In genomic region chr4:111495949-111496348, GRCm38 (mm10) we compare ENCODE assay signal across 8 mouse cellular contexts.
DNase-seq lines count a peak whose midpoint lies in the region; ATAC-seq and TF ChIP-seq lines count a peak whose summit lies in the region.

No protein-coding gene starts in this region.

- H3K36me3 ChIP-seq in heart, adult 2 months (ENCODE audit: control insufficient read depth, insufficient read depth, low read length), result no peaks in the 10 kb centered on the region
- H3K36me3 ChIP-seq in liver, embryonic 12.5 days, result no peaks in the 10 kb centered on the region
- no peaks in the 10 kb centered on the region for H3K36me3 ChIP-seq in neural tube, embryonic 14.5 days (ENCODE audit: control insufficient read depth, insufficient read depth, low read length)

- no peaks in the 10 kb centered on the region for H3K4me1 ChIP-seq in heart, adult 2 months (ENCODE audit: control insufficient read depth, insufficient read depth, low read length)
- H3K4me1 ChIP-seq in liver, embryonic 12.5 days, result peaks cover 16% of the 10 kb centered on the region
- H3K4me1 ChIP-seq in neural tube, embryonic 14.5 days (ENCODE audit: control insufficient read depth, insufficient read depth, low read length), result 0 out of 2 replicates have a peak, but pooled peaks cover 3% of the 10 kb centered on the region

- H3K79me2 ChIP-seq in heart, adult 2 months (replicated peaks; ENCODE audit: control insufficient read depth, insufficient read depth, low read length), result no peaks in the 10 kb centered on the region; the same call in 1 of the 2 replicates

- no peaks in the 10 kb centered on the region for H3K27me3 ChIP-seq in heart, adult 2 months (ENCODE audit: control insufficient read depth, insufficient read depth, low read length)
- no peaks in the 10 kb centered on the region; the same call in 1 of the 2 replicates for H3K27me3 ChIP-seq in liver, embryonic 12.5 days (replicated peaks)
- H3K27me3 ChIP-seq in neural tube, embryonic 14.5 days (ENCODE audit: control insufficient read depth, insufficient read depth, low read length), result no peaks in the 10 kb centered on the region

- WGBS in heart, adult 2 months, result 6% methylated on average over 2 of the region's 2 CpGs
- 9% methylated on average over 2 of the region's 2 CpGs for WGBS in liver, embryonic 12.5 days (ENCODE audit: insufficient replicate concordance)
- 22% methylated on average over 2 of the region's 2 CpGs for WGBS in neural tube, embryonic 14.5 days

- TF ChIP-seq CTCF in heart, adult 2 months (IDR thresholded peaks at IDR 0.05), result peak; percentile 91

- H3K4me2 ChIP-seq in liver, embryonic 12.5 days, result no peak overlapping the region
- no peak overlapping the region for H3K4me2 ChIP-seq in neural tube, embryonic 14.5 days (ENCODE audit: low read depth, low read length)

- ATAC-seq in liver, embryonic 12.5 days, result peak; percentile 51; the same call in 1 of the 2 replicates
- peak; percentile 39; the same call in 1 of the 2 replicates for ATAC-seq in neural tube, embryonic 14.5 days (ENCODE audit: low read depth)

- no peak overlapping the region for H3K4me3 ChIP-seq in heart, adult 2 months
- no peak overlapping the region for H3K4me3 ChIP-seq in liver, embryonic 12.5 days
- no peak overlapping the region for H3K4me3 ChIP-seq in neural tube, embryonic 14.5 days (ENCODE audit: low read depth, low read length)

- intact Hi-C loops in heart, adult 2 months (cut with DNase I), result loop anchor here (1.0 kb wide), 2 partner anchors 126 to 130 kb away; no protein-coding TSS in a partner anchor

- no peak overlapping the region for H3K9ac ChIP-seq in heart, adult 2 months (ENCODE audit: low read depth, low read length)
- no peak overlapping the region for H3K9ac ChIP-seq in liver, embryonic 12.5 days
- no peak overlapping the region for H3K9ac ChIP-seq in neural tube, embryonic 14.5 days (replicated peaks; ENCODE audit: low read depth, low read length)

- TF ChIP-seq EP300 in heart, adult 2 months (IDR thresholded peaks at IDR 0.05; ENCODE audit: insufficient read depth, low read depth, low read length), result no peak

- peak; percentile 47 for DNase-seq in gastrocnemius, adult 18-20 months (ENCODE audit: low spot score)
- no peak for DNase-seq in gastrocnemius, postnatal 25 days
- DNase-seq in embryo, embryonic 11 days, result peak; percentile 68
- DNase-seq in heart, adult 2 months, result peak; percentile 58 to 78
- peak; percentile 74 for DNase-seq in kidney, postnatal 14 days
- peak; percentile 92 for DNase-seq in testis, postnatal 10 days (ENCODE audit: low spot score)

- H3K9me3 ChIP-seq in liver, embryonic 12.5 days (replicated peaks), result no peaks in the 10 kb centered on the region
- no peaks in the 10 kb centered on the region for H3K9me3 ChIP-seq in neural tube, embryonic 14.5 days (ENCODE audit: control insufficient read depth, low read length)

- H3K27ac ChIP-seq in heart, adult 2 months, result no peak overlapping the region
- H3K27ac ChIP-seq in liver, embryonic 12.5 days, result no peak overlapping the region
- no peak overlapping the region for H3K27ac ChIP-seq in neural tube, embryonic 14.5 days (ENCODE audit: low read depth, low read length)

- no peak for TF ChIP-seq POLR2A in heart, adult 2 months (IDR thresholded peaks at IDR 0.05; ENCODE audit: insufficient read depth, low read depth, low read length)
